Mouse (Mus musculus): ENCODE data around the gene 9030624G23Rik. TPM values are rescaled to one million over a fixed set of nuclear protein-coding genes. Genes with fewer than 3 reads are reported as not detected.

9030624G23Rik gene
- polyA plus RNA-seq (2017; shearing (Covaris generic)), result not detected

GRCm38 (mm10) chr12:24097108-24097520 lies at the start of gene 9030624G23Rik:
TSS of gene 9030624G23Rik (minus strand) at chr12:24097246.

